Mouse (Mus musculus) midbrain, embryonic 12.5 days (tissue): ENCODE results near the gene Ankrd34c. TPM values are rescaled to one million over a fixed set of nuclear protein-coding genes. Genes with fewer than 3 reads are reported as not detected.
A peak's percentile ranks its signal among the peaks of the same experiment; 100 is the strongest.

ENCODE experiments used
- ATAC-seq: fragments of 200-750 bp; cut with Nextera tagmentation; 2 replicates; pipeline ENCODE4 v1.8.0; 2017; ENCODE audit warnings: low read depth, moderate TSS enrichment, moderate library complexity; ENCODE audit not compliant: low FRiP score
- H3K27ac ChIP-seq: fragments of 300-500 bp; sonication (generic); replicated peaks from 2 replicates; pipeline ENCODE4 v1.5.1; 2016; ENCODE audit warnings: mild to moderate bottlenecking
- H3K27me3 ChIP-seq: fragments of 300-500 bp; sonication (generic); 2 replicates; pipeline ENCODE4 v1.6.1; 2016; ENCODE audit warnings: mild to moderate bottlenecking
- H3K36me3 ChIP-seq: fragments of 300-500 bp; sonication (generic); 2 replicates; pipeline ENCODE4 v1.6.1; 2016
- H3K4me1 ChIP-seq: fragments of 300-500 bp; sonication (generic); 2 replicates; pipeline ENCODE4 v1.6.1; 2016
- H3K4me2 ChIP-seq: fragments of 300-500 bp; sonication (generic); replicated peaks from 2 replicates; pipeline ENCODE4 v1.6.1; 2016; ENCODE audit warnings: mild to moderate bottlenecking, moderate library complexity
- H3K4me3 ChIP-seq: fragments of 300-500 bp; sonication (generic); 2 replicates; pipeline ENCODE4 v1.5.1; 2016; ENCODE audit warnings: mild to moderate bottlenecking
- H3K9ac ChIP-seq: fragments of 300-500 bp; sonication (generic); replicated peaks from 2 replicates; pipeline ENCODE4 v1.6.1; 2016; ENCODE audit warnings: mild to moderate bottlenecking, moderate library complexity
- H3K9me3 ChIP-seq: fragments of 300-500 bp; sonication (generic); 2 replicates; pipeline ENCODE4 v1.6.1; 2016; ENCODE audit warnings: mild to moderate bottlenecking
- WGBS: fragments of 180-500 bp; shearing (Covaris S2); methylation state at CpG from one replicate; pipeline ENCODE4 v1.1.7; 2016; 5-methylcytosine and 5-hydroxymethylcytosine counted together
- polyA plus RNA-seq: library from polyadenylated mRNA; unstranded; fragments of >200 nt; fragmentation: Nextera tagmentation; extraction: Ambion mirVana; gene quantifications from 2 replicates; pipeline ENCODE4 v1.2.1, GENCODE M21; 2016

The Ankrd34c gene
- polyA plus RNA-seq = not detected in 2 replicates

GRCm38 (mm10) chr9:89738295-89738694 lies at the start of gene Ankrd34c:
TSS of gene Ankrd34c (minus strand) at chr9:89738475.
- H3K9ac ChIP-seq = no peak within 1 kb of the TSS
- H3K9me3 ChIP-seq = no peaks in the 10 kb centered on the region
- no peaks in the 10 kb centered on the region for H3K36me3 ChIP-seq
- peak within 1 kb of the TSS; percentile 33 for H3K4me2 ChIP-seq
- 2% methylated on average over 8 of the region's 8 CpGs for WGBS
- H3K4me3 ChIP-seq = no peak within 1 kb of the TSS
- peaks cover 22% of the 10 kb centered on the region for H3K27me3 ChIP-seq
- peak; percentile 73 for ATAC-seq
- H3K4me1 ChIP-seq = no peaks in the 10 kb centered on the region
- H3K27ac ChIP-seq = no peak within 1 kb of the TSS

GRCm38 (mm10) chr9:89787532-89787931 lies 49.3 kb upstream of the Ankrd34c start:
- Histone ChIP-seq H3K9me3 (no peaks in the 10 kb centered on the region), H3K4me3 (no peak overlapping the region), H3K9ac (no peak overlapping the region), H3K4me2 (no peak overlapping the region), H3K4me1 (peaks cover 4% of the 10 kb centered on the region; the same call in 1 of the 2 replicates), H3K27ac (no peak overlapping the region), H3K27me3 (no peaks in the 10 kb centered on the region), H3K36me3 (no peaks in the 10 kb centered on the region)
- ATAC-seq = peak; percentile 73; the same call in 1 of the 2 replicates
- 51% methylated on average over 4 of the region's 4 CpGs for WGBS

GRCm38 (mm10) chr9:89781395-89781927 lies 43.2 kb upstream of the Ankrd34c start:
- no peaks in the 10 kb centered on the region for H3K9me3 ChIP-seq

GRCm38 (mm10) chr9:89779237-89779636 lies 41.0 kb upstream of the Ankrd34c start:
- WGBS = 94% methylated on average over 1 of the region's 1 CpGs

More at GRCm38 (mm10) chr9:89781395-89781927, 43.2 kb upstream of the Ankrd34c start:
- Histone ChIP-seq H3K4me3 (no peak overlapping the region), H3K4me1 (no peaks in the 10 kb centered on the region), H3K9ac (no peak overlapping the region), H3K27me3 (no peaks in the 10 kb centered on the region), H3K27ac (no peak overlapping the region), H3K4me2 (no peak overlapping the region), H3K36me3 (no peaks in the 10 kb centered on the region)
- ATAC-seq = no peak

GRCm38 (mm10) chr9:89771153-89771552 lies 32.9 kb upstream of the Ankrd34c start:
- H3K27ac ChIP-seq = no peak overlapping the region
- ATAC-seq = no peak
- H3K4me3 ChIP-seq = no peak overlapping the region
- H3K4me2 ChIP-seq = no peak overlapping the region
- H3K36me3 ChIP-seq = no peaks in the 10 kb centered on the region
- no peak overlapping the region for H3K9ac ChIP-seq
- no peaks in the 10 kb centered on the region for H3K27me3 ChIP-seq
- 42% methylated on average over 1 of the region's 1 CpGs for WGBS
- no peaks in the 10 kb centered on the region for H3K9me3 ChIP-seq
- no peaks in the 10 kb centered on the region for H3K4me1 ChIP-seq

More at GRCm38 (mm10) chr9:89779237-89779636, 41.0 kb upstream of the Ankrd34c start:
- Histone ChIP-seq H3K36me3 (no peaks in the 10 kb centered on the region), H3K4me2 (no peak overlapping the region), H3K4me3 (no peak overlapping the region), H3K27ac (no peak overlapping the region), H3K4me1 (no peaks in the 10 kb centered on the region), H3K9ac (no peak overlapping the region), H3K9me3 (no peaks in the 10 kb centered on the region), H3K27me3 (no peaks in the 10 kb centered on the region)
- ATAC-seq = no peak

GRCm38 (mm10) chr9:89762017-89762416 lies 23.7 kb upstream of the Ankrd34c start:
- ATAC-seq = no peak
- 50% methylated on average over 1 of the region's 1 CpGs for WGBS

GRCm38 (mm10) chr9:89758569-89758968 lies 20.3 kb upstream of the Ankrd34c start:
- no peak overlapping the region for H3K4me2 ChIP-seq
- no peaks in the 10 kb centered on the region for H3K27me3 ChIP-seq
- H3K9me3 ChIP-seq = no peaks in the 10 kb centered on the region
- ATAC-seq = no peak
- no peak overlapping the region for H3K9ac ChIP-seq
- no peak overlapping the region for H3K4me3 ChIP-seq
- WGBS = 88% methylated on average over 1 of the region's 1 CpGs
- H3K27ac ChIP-seq = no peak overlapping the region
- H3K36me3 ChIP-seq = no peaks in the 10 kb centered on the region
- no peaks in the 10 kb centered on the region for H3K4me1 ChIP-seq

More at GRCm38 (mm10) chr9:89762017-89762416, 23.7 kb upstream of the Ankrd34c start:
- no peaks in the 10 kb centered on the region for H3K27me3 ChIP-seq
- no peak overlapping the region for H3K27ac ChIP-seq
- H3K4me3 ChIP-seq = no peak overlapping the region
- no peak overlapping the region for H3K4me2 ChIP-seq
- no peak overlapping the region for H3K9ac ChIP-seq
- no peaks in the 10 kb centered on the region for H3K36me3 ChIP-seq
- no peaks in the 10 kb centered on the region for H3K9me3 ChIP-seq
- no peaks in the 10 kb centered on the region for H3K4me1 ChIP-seq

GRCm38 (mm10) chr9:89758139-89758538 lies 19.9 kb upstream of the Ankrd34c start:
- no peak overlapping the region for H3K9ac ChIP-seq
- no peaks in the 10 kb centered on the region for H3K4me1 ChIP-seq
- no peaks in the 10 kb centered on the region for H3K36me3 ChIP-seq
- no peaks in the 10 kb centered on the region for H3K9me3 ChIP-seq
- ATAC-seq = no peak
- no peak overlapping the region for H3K4me2 ChIP-seq
- no peak overlapping the region for H3K27ac ChIP-seq
- no peaks in the 10 kb centered on the region for H3K27me3 ChIP-seq
- no peak overlapping the region for H3K4me3 ChIP-seq
- WGBS = 83% methylated on average over 1 of the region's 1 CpGs

GRCm38 (mm10) chr9:89757571-89757970 lies 19.3 kb upstream of the Ankrd34c start:
- Histone ChIP-seq H3K4me3 (no peak overlapping the region), H3K27me3 (no peaks in the 10 kb centered on the region), H3K4me1 (no peaks in the 10 kb centered on the region), H3K9ac (no peak overlapping the region), H3K36me3 (no peaks in the 10 kb centered on the region), H3K4me2 (no peak overlapping the region), H3K9me3 (no peaks in the 10 kb centered on the region), H3K27ac (no peak overlapping the region)
- 47% methylated on average over 4 of the region's 4 CpGs for WGBS
- ATAC-seq = no peak

GRCm38 (mm10) chr9:89740041-89740440 lies 1.8 kb upstream of the Ankrd34c start:
- Histone ChIP-seq H3K4me1 (no peaks in the 10 kb centered on the region), H3K36me3 (no peaks in the 10 kb centered on the region), H3K27ac (no peak overlapping the region), H3K4me3 (no peak overlapping the region), H3K9ac (no peak overlapping the region), H3K4me2 (no peak overlapping the region), H3K27me3 (peaks cover 22% of the 10 kb centered on the region), H3K9me3 (no peaks in the 10 kb centered on the region)
- ATAC-seq = no peak

- Histone ChIP-seq H3K9ac (no peak overlapping the region), H3K4me2 (peak overlapping the region; percentile 33; the same call in 1 of the 2 replicates), H3K27me3 (peaks cover 22% of the 10 kb centered on the region), H3K27ac (no peak overlapping the region), H3K4me3 (no peak overlapping the region), H3K4me1 (no peaks in the 10 kb centered on the region), H3K36me3 (no peaks in the 10 kb centered on the region), H3K9me3 (no peaks in the 10 kb centered on the region)
- WGBS = 5% methylated on average over 6 of the region's 6 CpGs
- no peak for ATAC-seq
Measured at GRCm38 (mm10) chr9:89737888-89738287, 387 bp downstream of the Ankrd34c start.

GRCm38 (mm10) chr9:89736932-89737705 lies 1.2 kb downstream of the Ankrd34c start:
- Histone ChIP-seq H3K4me1 (no peaks in the 10 kb centered on the region), H3K27me3 (peaks cover 22% of the 10 kb centered on the region), H3K4me2 (peak overlapping the region; percentile 33), H3K9ac (no peak overlapping the region), H3K27ac (no peak overlapping the region), H3K4me3 (no peak overlapping the region), H3K36me3 (no peaks in the 10 kb centered on the region), H3K9me3 (no peaks in the 10 kb centered on the region)
- WGBS = 6% methylated on average over 20 of the region's 20 CpGs
- no peak for ATAC-seq
